13 mouse cellular contexts compared by ENCODE assay signal in the genomic region with DNA sequence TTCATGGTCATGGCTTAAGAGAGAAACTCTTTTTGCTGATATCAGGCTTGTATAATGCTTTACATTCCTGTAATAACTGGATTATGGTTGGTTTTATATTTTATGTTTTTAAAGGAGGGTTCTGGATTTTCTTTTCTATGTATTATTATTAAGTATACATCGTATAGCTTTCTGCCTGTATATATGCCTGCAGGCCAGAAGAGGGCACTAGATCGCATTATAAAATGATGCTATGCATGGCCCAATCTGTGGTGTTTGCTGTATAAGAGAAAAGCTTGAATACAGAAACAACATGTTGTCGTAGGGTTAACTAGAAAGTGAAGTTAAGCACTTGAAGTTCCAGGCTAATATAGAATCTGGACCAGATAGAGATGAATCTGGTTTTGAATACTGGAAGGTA.
DNase-seq lines count a peak whose midpoint lies in the region; ATAC-seq and TF ChIP-seq lines count a peak whose summit lies in the region.
"Had no signal": no experiment of that assay in that cellular context is flagged by ENCODE, and none has a peak within 500 bp of the region (broad histone marks: within the 10 kb centered on the region; RNA-seq: fewer than 3 reads in every experiment).

No protein-coding gene starts in this region.

- peak; percentile 29 for TF ChIP-seq CTCF in left cerebral cortex, adult 2 months (IDR thresholded peaks at IDR 0.05)

- DNase-seq in forebrain, embryonic 14.5 days (ENCODE audit: low spot score) = peak; percentile 24
- no peak for DNase-seq in forebrain, embryonic 11.5 days (ENCODE audit: low spot score)
- DNase-seq in left cerebral cortex, adult 2 months (ENCODE audit: extremely low spot score in 1 of 2, low spot score in 2 of 2) = no peak
- no peak for DNase-seq in left cerebral cortex, postnatal 14 days (ENCODE audit: low spot score in 2 of 2)
- DNase-seq in NIH3T3 (ENCODE audit: low read depth) = peak; percentile 18
- peak; percentile 6 for DNase-seq in mesoderm, embryonic 11.5 days (ENCODE audit: low read depth, low spot score)
- no peak for DNase-seq in right cerebral cortex, postnatal 25 days
- DNase-seq: cerebellum, adult 11 months; gastrocnemius, postnatal 25 days; kidney, postnatal 14 days had no signal

- no peak overlapping the region for H3K4me2 ChIP-seq in forebrain, embryonic 14.5 days (ENCODE audit: low read length)
- H3K4me2 ChIP-seq in forebrain, embryonic 11.5 days (ENCODE audit: low read depth, low read length, severe bottlenecking) = no peak overlapping the region
- H3K4me2 ChIP-seq: heart, embryonic 13.5 days; intestine, embryonic 15.5 days had no signal

- no peak overlapping the region for H3K27ac ChIP-seq in forebrain, embryonic 14.5 days (ENCODE audit: low read depth, low read length)
- no peak overlapping the region for H3K27ac ChIP-seq in forebrain, embryonic 11.5 days (ENCODE audit: low read depth, low read length)
- no peak overlapping the region for H3K27ac ChIP-seq in left cerebral cortex, adult 2 months
- H3K27ac ChIP-seq: heart, embryonic 13.5 days; intestine, embryonic 15.5 days had no signal

- no peaks in the 10 kb centered on the region for H3K27me3 ChIP-seq in forebrain, embryonic 14.5 days (replicated peaks; ENCODE audit: control insufficient read depth, insufficient read depth, low read length)
- no peaks in the 10 kb centered on the region for H3K27me3 ChIP-seq in forebrain, embryonic 11.5 days (ENCODE audit: control insufficient read depth, insufficient read depth, low read length)
- H3K27me3 ChIP-seq: heart, embryonic 13.5 days; intestine, embryonic 15.5 days had no signal

- 75% methylated on average over 3 of the region's 3 CpGs for WGBS in forebrain, embryonic 14.5 days
- 73% methylated on average over 3 of the region's 3 CpGs for WGBS in forebrain, embryonic 11.5 days

- no peaks in the 10 kb centered on the region for H3K36me3 ChIP-seq in forebrain, embryonic 14.5 days (ENCODE audit: control insufficient read depth, insufficient read depth, low read length)
- no peaks in the 10 kb centered on the region for H3K36me3 ChIP-seq in forebrain, embryonic 11.5 days (ENCODE audit: control insufficient read depth, insufficient read depth, low read length)
- H3K36me3 ChIP-seq: heart, embryonic 13.5 days; intestine, embryonic 15.5 days had no signal

- no peak for ATAC-seq in forebrain, embryonic 14.5 days
- ATAC-seq in forebrain, embryonic 11.5 days (replicated peaks; ENCODE audit: low FRiP score) = no peak
- ATAC-seq in cerebellum, adult (ENCODE audit: insufficient number of reproducible peaks, low FRiP score, low TSS enrichment) = no peak
- ATAC-seq: intestine, embryonic 15.5 days had no signal

- no peaks in the 10 kb centered on the region for H3K9me3 ChIP-seq in forebrain, embryonic 14.5 days (replicated peaks; ENCODE audit: control insufficient read depth, low read length)
- H3K9me3 ChIP-seq in forebrain, embryonic 11.5 days (ENCODE audit: control insufficient read depth, low read length) = no peaks in the 10 kb centered on the region
- H3K9me3 ChIP-seq: intestine, embryonic 15.5 days had no signal

- H3K4me1 ChIP-seq in forebrain, embryonic 14.5 days (ENCODE audit: control insufficient read depth, insufficient read depth, low read length) = no peaks in the 10 kb centered on the region
- no peaks in the 10 kb centered on the region for H3K4me1 ChIP-seq in forebrain, embryonic 11.5 days (replicated peaks; ENCODE audit: control insufficient read depth, insufficient read depth, low read length)
- H3K4me1 ChIP-seq: heart, embryonic 13.5 days; intestine, embryonic 15.5 days had no signal

- H3K4me3 ChIP-seq in forebrain, embryonic 14.5 days (ENCODE audit: low read depth, low read length) = no peak overlapping the region
- no peak overlapping the region for H3K4me3 ChIP-seq in forebrain, embryonic 11.5 days (ENCODE audit: low read depth, low read length)
- no peak overlapping the region for H3K4me3 ChIP-seq in left cerebral cortex, adult 2 months
- H3K4me3 ChIP-seq: heart, embryonic 13.5 days; intestine, embryonic 15.5 days had no signal

- intact Hi-C loops in left cerebral cortex, adult 2 months (cut with DNase I) = loop anchor here (10.0 kb wide), 2 partner anchors 120 to 460 kb away; no protein-coding TSS in a partner anchor
- intact Hi-C loops in left cerebral cortex, postnatal 14 days (cut with DNase I) = loop anchor here (10.0 kb wide), 1 partner anchor 1840 kb away; no protein-coding TSS in a partner anchor

- H3K9ac ChIP-seq in forebrain, embryonic 14.5 days (ENCODE audit: low read length) = no peak overlapping the region
- H3K9ac ChIP-seq in forebrain, embryonic 11.5 days (ENCODE audit: low read length) = no peak overlapping the region
- H3K9ac ChIP-seq: heart, embryonic 13.5 days; intestine, embryonic 15.5 days had no signal

Comparison
In these comparisons a context has a peak if more than half of its experiments do, and no peak if none do; other contexts are left out.
1. DNase-seq: peak in forebrain, embryonic 14.5 days (single experiment), NIH3T3 (single experiment) and mesoderm, embryonic 11.5 days (single experiment); none in forebrain, embryonic 11.5 days (single experiment), left cerebral cortex, adult 2 months (0 of 2), left cerebral cortex, postnatal 14 days (0 of 2) and right cerebral cortex, postnatal 25 days (single experiment).